Mouse (Mus musculus): ENCODE data around the gene Lenep. TPM values are rescaled to one million over a fixed set of nuclear protein-coding genes. Genes with fewer than 3 reads are reported as not detected.
"Not testable (repeated sequence)": the region's sequence is repeated elsewhere in the genome, so short reads cannot be mapped to it uniquely, and the experiment has no call there.

Gene Lenep
- total and polyA plus RNA-seq, 3 experiments = not detected

GRCm38 (mm10) chr3:89429021-89429420 lies 26.4 kb upstream of the Lenep start:
- in situ Hi-C loops (cut with MboI; ENCODE audit: low pct_ligation_motif_present, low pct_unique_long_range_greater_than_20kb, low sequenced_read_pairs); H3K27ac ChIP-seq (ENCODE audit: insufficient read depth, low read depth); H3K27me3 ChIP-seq (replicated peaks); H3K9ac ChIP-seq (ENCODE audit: insufficient read depth, low read depth); DNase-seq (ENCODE audit: extremely low read depth); H3K9me3 ChIP-seq (replicated peaks; ENCODE audit: low read length); H3K4me2 ChIP-seq (ENCODE audit: insufficient read depth, low read depth, poor library complexity, severe bottlenecking); dilution Hi-C loops (cut with MboI; ENCODE audit: extremely low pct_ligation_motif_present, extremely low pct_unique_long_range_greater_than_20kb, low sequenced_read_pairs); H3K4me3 ChIP-seq (replicated peaks in 1 of 3; ENCODE audit: low read depth in 2 of 3, low read length in 2 of 3, poor library complexity in 1 of 3): not testable (repeated sequence)
- H3K4me1 ChIP-seq (ENCODE audit: control insufficient read depth in 1 of 2, insufficient read depth in 2 of 2) = peaks cover 0 to 20% of the 10 kb centered on the region in 2 experiments; a peak in 2 of 4 replicates
- peaks cover 19% of the 10 kb centered on the region for H3K79me2 ChIP-seq (replicated peaks; ENCODE audit: control insufficient read depth, extremely low read depth, insufficient read depth, poor library complexity, severe bottlenecking)
- H3K36me3 ChIP-seq (replicated peaks in 1 of 2; ENCODE audit: control insufficient read depth in 1 of 2, insufficient read depth in 1 of 2, low read length in 1 of 2) = peaks cover 48 to 65% of the 10 kb centered on the region in 2 experiments

- peaks cover 11 to 30% of the 10 kb centered on the region in 2 experiments for H3K4me1 ChIP-seq (ENCODE audit: control insufficient read depth in 1 of 2, insufficient read depth in 2 of 2)
- no peak overlapping the region for H3K4me3 ChIP-seq (replicated peaks in 1 of 3; ENCODE audit: low read depth in 2 of 3, low read length in 2 of 3, poor library complexity in 1 of 3)
- no peak for DNase-seq (ENCODE audit: extremely low read depth)
- H3K9ac ChIP-seq (ENCODE audit: insufficient read depth, low read depth) = no peak overlapping the region
- dilution Hi-C loops (cut with MboI; ENCODE audit: extremely low pct_ligation_motif_present, extremely low pct_unique_long_range_greater_than_20kb, low sequenced_read_pairs) = no loop called here
- H3K9me3 ChIP-seq (replicated peaks; ENCODE audit: low read length) = no peaks in the 10 kb centered on the region
- TF ChIP-seq RCOR1 (conservative IDR thresholded peaks at IDR 0.05; ENCODE audit: low read depth, low read length) = no peak
- no peak for TF ChIP-seq ZNF384 (IDR thresholded peaks at IDR 0.05; ENCODE audit: low read depth, low read length)
- TF ChIP-seq IRF4 (IDR thresholded peaks at IDR 0.05; ENCODE audit: low read depth, low read length) = no peak
- TF ChIP-seq EP300 (IDR thresholded peaks at IDR 0.05; ENCODE audit: low read length) = no peak
- TF ChIP-seq USF1 (IDR thresholded peaks at IDR 0.05; ENCODE audit: low read depth, low read length) = no peak
- TF ChIP-seq ETS1 (conservative IDR thresholded peaks at IDR 0.05; ENCODE audit: low read depth, low read length) = no peak
- TF ChIP-seq MAX (IDR thresholded peaks at IDR 0.05; ENCODE audit: low read length) = no peak
- TF ChIP-seq MEF2A (IDR thresholded peaks at IDR 0.05; ENCODE audit: borderline replicate concordance, low read depth, low read length) = no peak
- no peak for TF ChIP-seq JUND (conservative IDR thresholded peaks at IDR 0.05; ENCODE audit: low read depth, low read length)
- peaks cover 14% of the 10 kb centered on the region for H3K79me2 ChIP-seq (replicated peaks; ENCODE audit: control insufficient read depth, extremely low read depth, insufficient read depth, poor library complexity, severe bottlenecking)
- H3K4me2 ChIP-seq (ENCODE audit: insufficient read depth, low read depth, poor library complexity, severe bottlenecking) = no peak overlapping the region
- no peaks in the 10 kb centered on the region for H3K27me3 ChIP-seq (replicated peaks)
- H3K27ac ChIP-seq (ENCODE audit: insufficient read depth, low read depth) = no peak overlapping the region
- peaks cover 48 to 69% of the 10 kb centered on the region in 2 experiments for H3K36me3 ChIP-seq (replicated peaks in 1 of 2; ENCODE audit: control insufficient read depth in 1 of 2, insufficient read depth in 1 of 2, low read length in 1 of 2)
- in situ Hi-C loops (cut with MboI; ENCODE audit: low pct_ligation_motif_present, low pct_unique_long_range_greater_than_20kb, low sequenced_read_pairs) = no loop called here
Measured at GRCm38 (mm10) chr3:89425876-89426275, 23.3 kb upstream of the Lenep start.

GRCm38 (mm10) chr3:89425141-89425525 lies 22.5 kb upstream of the Lenep start:
- Histone ChIP-seq H3K4me1 (ENCODE audit: control insufficient read depth in 1 of 2, insufficient read depth in 2 of 2) (peaks cover 14 to 35% of the 10 kb centered on the region in 2 experiments), H3K4me3 (replicated peaks in 1 of 3; ENCODE audit: low read depth in 2 of 3, low read length in 2 of 3, poor library complexity in 1 of 3) (no peak overlapping the region), H3K4me2 (ENCODE audit: insufficient read depth, low read depth, poor library complexity, severe bottlenecking) (no peak overlapping the region), H3K9ac (ENCODE audit: insufficient read depth, low read depth) (no peak overlapping the region), H3K27ac (ENCODE audit: insufficient read depth, low read depth) (no peak overlapping the region), H3K79me2 (replicated peaks; ENCODE audit: control insufficient read depth, extremely low read depth, insufficient read depth, poor library complexity, severe bottlenecking) (peaks cover 16% of the 10 kb centered on the region), H3K9me3 (replicated peaks; ENCODE audit: low read length) (no peaks in the 10 kb centered on the region), H3K36me3 (replicated peaks in 1 of 2; ENCODE audit: control insufficient read depth in 1 of 2, insufficient read depth in 1 of 2, low read length in 1 of 2) (peaks cover 48 to 69% of the 10 kb centered on the region in 2 experiments), H3K27me3 (replicated peaks) (no peaks in the 10 kb centered on the region)
- in situ Hi-C loops (cut with MboI; ENCODE audit: low pct_ligation_motif_present, low pct_unique_long_range_greater_than_20kb, low sequenced_read_pairs) = no loop called here
- no peak for TF ChIP-seq SIN3A (IDR thresholded peaks at IDR 0.05; ENCODE audit: low read length)
- TF ChIP-seq POLR2A (IDR thresholded peaks at IDR 0.05; ENCODE audit: low read depth, low read length) = no peak
- no peak for TF ChIP-seq EP300 (IDR thresholded peaks at IDR 0.05; ENCODE audit: low read length)
- TF ChIP-seq POLR2AphosphoS2 (IDR thresholded peaks at IDR 0.05; ENCODE audit: low read depth, low read length) = no peak
- no peak for TF ChIP-seq GABPA (IDR thresholded peaks at IDR 0.05; ENCODE audit: insufficient replicate concordance, low read depth, low read length)
- TF ChIP-seq ELF1 (IDR thresholded peaks at IDR 0.05; ENCODE audit: low read depth, low read length) = no peak
- TF ChIP-seq ZKSCAN1 (IDR thresholded peaks at IDR 0.05; ENCODE audit: borderline replicate concordance, low read depth, low read length) = no peak
- TF ChIP-seq E2F4 (IDR thresholded peaks at IDR 0.05; ENCODE audit: insufficient replicate concordance, low read depth, low read length) = no peak
- no peak for TF ChIP-seq TCF12 (IDR thresholded peaks at IDR 0.05; ENCODE audit: low read depth, low read length)
- no peak for TF ChIP-seq USF1 (IDR thresholded peaks at IDR 0.05; ENCODE audit: low read depth, low read length)
- no peak for TF ChIP-seq KAT2A (IDR thresholded peaks at IDR 0.05; ENCODE audit: insufficient replicate concordance, low read length)
- TF ChIP-seq MEF2A (IDR thresholded peaks at IDR 0.05; ENCODE audit: borderline replicate concordance, low read depth, low read length) = no peak
- no peak for TF ChIP-seq SMC3 (IDR thresholded peaks at IDR 0.05; ENCODE audit: low read depth, low read length)
- DNase-seq (ENCODE audit: extremely low read depth) = no peak
- dilution Hi-C loops (cut with MboI; ENCODE audit: extremely low pct_ligation_motif_present, extremely low pct_unique_long_range_greater_than_20kb, low sequenced_read_pairs) = no loop called here
